Mouse (Mus musculus) liver, embryonic 11.5 days (tissue): ENCODE results near the gene Gm45837. TPM values are rescaled to one million over a fixed set of nuclear protein-coding genes. Genes with fewer than 3 reads are reported as not detected.

Source experiments
- ATAC-seq: fragments of 200-750 bp; cut with Nextera tagmentation; replicated peaks from 2 replicates; pipeline ENCODE4 v1.8.0; 2017; ENCODE audit warnings: moderate number of reproducible peaks, mild to moderate bottlenecking, moderate TSS enrichment, moderate library complexity; ENCODE audit not compliant: low FRiP score
- DNase-seq: peaks from one replicate; pipeline ENCODE4 v3.0.0-alpha.2; 2017; ENCODE audit warnings: low spot score
- H3K27ac ChIP-seq: fragments of 300-500 bp; sonication (generic); 2 replicates; pipeline ENCODE4 v1.5.1; 2014; ENCODE audit warnings: mild to moderate bottlenecking, low read depth, low read length, control low read depth
- H3K27me3 ChIP-seq: fragments of 300-500 bp; sonication (generic); replicated peaks from 2 replicates; pipeline ENCODE4 v1.6.1; 2014; ENCODE audit warnings: low read length, mixed read lengths; ENCODE audit not compliant: control insufficient read depth, insufficient read depth
- H3K36me3 ChIP-seq: fragments of 300-500 bp; sonication (generic); 2 replicates; pipeline ENCODE4 v1.6.1; 2014; ENCODE audit warnings: mild to moderate bottlenecking, low read length, moderate library complexity, mixed read lengths; ENCODE audit not compliant: control insufficient read depth, insufficient read depth
- H3K4me1 ChIP-seq: fragments of 300-500 bp; sonication (generic); replicated peaks from 2 replicates; pipeline ENCODE4 v1.6.1; 2014; ENCODE audit warnings: low read length, mixed read lengths; ENCODE audit not compliant: control insufficient read depth, insufficient read depth
- H3K4me2 ChIP-seq: fragments of 300-500 bp; sonication (generic); 2 replicates; pipeline ENCODE4 v1.6.1; 2014; ENCODE audit warnings: mild to moderate bottlenecking, control low read depth, moderate library complexity
- H3K4me3 ChIP-seq: fragments of 300-500 bp; sonication (generic); 2 replicates; pipeline ENCODE4 v1.5.1; 2014; ENCODE audit warnings: low read depth, low read length, control low read depth
- H3K9ac ChIP-seq: fragments of 300-500 bp; sonication (generic); 2 replicates; pipeline ENCODE4 v1.6.1; 2014; ENCODE audit warnings: low read depth, low read length, control low read depth
- H3K9me3 ChIP-seq: fragments of 300-500 bp; sonication (generic); 2 replicates; pipeline ENCODE4 v1.6.1; 2016; ENCODE audit warnings: low read length, inconsistent platforms, mixed read lengths; ENCODE audit not compliant: control insufficient read depth
- WGBS: fragments of 180-500 bp; shearing (Covaris S2); extraction: QIAGEN DNeasy Blood & Tissue Kit; methylation state at CpG from one replicate; pipeline ENCODE4 v1.1.7; 2014; 5-methylcytosine and 5-hydroxymethylcytosine counted together
- polyA plus RNA-seq: library from polyadenylated mRNA; unstranded; fragments of >200 nt; fragmentation: Nextera tagmentation; extraction: Ambion mirVana; gene quantifications from 2 replicates; pipeline ENCODE4 v1.2.1, GENCODE M21; 2014

Gene Gm45837
- polyA plus RNA-seq, 1 experiment from 2014 or later = not detected

DNA sequence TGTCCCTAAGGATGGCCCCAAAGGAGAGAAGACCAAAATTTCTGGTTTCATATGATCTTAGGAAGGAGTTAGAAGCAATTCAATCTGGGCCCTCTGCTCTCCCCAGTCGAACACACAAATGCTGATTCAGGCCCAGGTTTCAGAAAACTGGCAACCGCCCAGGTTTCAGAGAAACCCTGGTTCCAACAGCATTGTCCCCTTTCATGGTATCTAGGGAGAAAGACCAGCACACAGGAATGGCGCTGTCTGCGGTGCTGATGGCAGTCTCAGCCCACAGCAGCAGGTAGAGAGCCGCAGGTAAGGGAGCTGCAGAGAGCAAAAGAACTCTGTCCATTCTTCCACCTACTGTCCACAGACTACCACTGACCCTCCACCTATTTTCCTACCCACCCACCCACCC lies 66.5 kb downstream of the Gm45837 start:
- Histone ChIP-seq H3K4me2 (no peak overlapping the region), H3K9ac (no peak overlapping the region), H3K4me1 (no peaks in the 10 kb centered on the region), H3K27ac (no peak overlapping the region), H3K27me3 (no peaks in the 10 kb centered on the region), H3K36me3 (no peaks in the 10 kb centered on the region), H3K9me3 (no peaks in the 10 kb centered on the region), H3K4me3 (no peak overlapping the region)
- 41% methylated on average over 5 of the region's 5 CpGs for WGBS
- DNase-seq (no peak), ATAC-seq (no peak)

DNA sequence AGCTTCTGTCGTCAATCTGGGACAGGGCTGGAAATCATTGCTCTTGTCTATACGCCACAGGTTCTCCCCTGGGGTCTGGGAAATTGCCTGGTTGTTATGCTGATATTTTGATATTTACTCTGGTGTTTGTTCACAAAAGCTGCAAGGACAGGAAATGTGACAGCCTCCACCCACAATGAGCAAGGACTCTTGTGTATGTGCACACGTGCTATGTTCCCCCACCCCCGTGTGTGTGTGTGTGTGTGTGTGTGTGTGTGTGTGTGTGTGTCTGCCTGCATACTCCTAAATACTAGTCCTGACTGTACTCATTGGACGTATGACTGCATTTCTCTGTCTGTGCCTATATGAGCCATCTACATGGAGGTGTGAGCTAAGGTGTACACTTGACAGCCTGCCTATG lies 67.4 kb downstream of the Gm45837 start:
- no peak overlapping the region for H3K9ac ChIP-seq
- no peaks in the 10 kb centered on the region for H3K36me3 ChIP-seq
- H3K27ac ChIP-seq = no peak overlapping the region
- WGBS = 64% methylated on average over 5 of the region's 5 CpGs
- no peaks in the 10 kb centered on the region for H3K9me3 ChIP-seq
- H3K4me2 ChIP-seq = no peak overlapping the region
- H3K27me3 ChIP-seq = no peaks in the 10 kb centered on the region
- H3K4me1 ChIP-seq = no peaks in the 10 kb centered on the region
- no peak for ATAC-seq
- no peak overlapping the region for H3K4me3 ChIP-seq
- DNase-seq = no peak

DNA sequence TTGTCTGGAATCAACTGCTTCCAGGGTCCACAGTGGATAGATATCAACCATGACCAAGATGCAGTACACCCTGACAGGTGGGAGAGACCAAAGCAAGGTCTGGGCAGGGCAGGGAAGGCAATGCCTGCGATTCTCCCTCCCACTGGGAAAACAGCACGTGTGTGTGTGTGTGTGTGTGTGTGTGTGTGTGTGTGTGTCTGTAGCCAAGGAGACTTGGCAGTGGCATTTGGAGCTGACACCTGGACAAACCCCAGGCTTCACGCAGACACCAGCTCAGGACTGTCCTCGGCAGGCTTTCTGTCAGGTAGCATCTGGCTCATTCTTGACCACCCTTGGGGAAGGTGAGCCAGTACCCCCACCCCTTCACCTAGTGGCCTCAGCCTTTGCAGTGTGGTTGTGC lies 69.2 kb downstream of the Gm45837 start:
- H3K4me2 ChIP-seq = no peak overlapping the region
- H3K36me3 ChIP-seq = no peaks in the 10 kb centered on the region
- no peaks in the 10 kb centered on the region for H3K4me1 ChIP-seq
- ATAC-seq (no peak), DNase-seq (no peak)
- no peak overlapping the region for H3K4me3 ChIP-seq
- WGBS = 73% methylated on average over 3 of the region's 4 CpGs
- H3K27ac ChIP-seq = no peak overlapping the region
- no peaks in the 10 kb centered on the region for H3K9me3 ChIP-seq
- H3K27me3 ChIP-seq = no peaks in the 10 kb centered on the region
- no peak overlapping the region for H3K9ac ChIP-seq

DNA sequence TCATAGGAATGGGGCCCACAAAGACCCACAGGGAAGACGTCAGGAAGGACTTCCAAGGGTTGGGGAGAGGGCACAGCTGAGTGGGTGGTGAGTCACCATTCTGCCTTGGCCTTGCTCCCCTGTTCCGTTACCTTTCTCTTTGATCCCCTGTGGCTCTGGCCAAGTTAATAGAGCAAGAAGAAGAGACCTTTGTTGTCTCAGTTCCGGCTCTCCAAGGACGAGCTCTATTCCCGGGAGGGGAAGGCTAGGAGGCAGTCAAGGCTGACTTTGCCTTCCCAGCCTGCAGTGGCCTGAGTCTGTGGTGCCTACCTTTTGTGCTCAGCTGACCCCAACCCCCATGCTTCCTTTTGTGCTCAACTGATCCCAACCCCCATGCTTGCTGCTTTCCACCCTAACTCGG lies 70.0 kb downstream of the Gm45837 start:
- Histone ChIP-seq H3K4me3 (no peak overlapping the region), H3K36me3 (no peaks in the 10 kb centered on the region), H3K4me1 (no peaks in the 10 kb centered on the region), H3K4me2 (no peak overlapping the region), H3K9me3 (no peaks in the 10 kb centered on the region), H3K9ac (no peak overlapping the region), H3K27ac (no peak overlapping the region), H3K27me3 (no peaks in the 10 kb centered on the region)
- DNase-seq = no peak
- no peak for ATAC-seq
- WGBS = 76% methylated on average over 6 of the region's 6 CpGs

DNA sequence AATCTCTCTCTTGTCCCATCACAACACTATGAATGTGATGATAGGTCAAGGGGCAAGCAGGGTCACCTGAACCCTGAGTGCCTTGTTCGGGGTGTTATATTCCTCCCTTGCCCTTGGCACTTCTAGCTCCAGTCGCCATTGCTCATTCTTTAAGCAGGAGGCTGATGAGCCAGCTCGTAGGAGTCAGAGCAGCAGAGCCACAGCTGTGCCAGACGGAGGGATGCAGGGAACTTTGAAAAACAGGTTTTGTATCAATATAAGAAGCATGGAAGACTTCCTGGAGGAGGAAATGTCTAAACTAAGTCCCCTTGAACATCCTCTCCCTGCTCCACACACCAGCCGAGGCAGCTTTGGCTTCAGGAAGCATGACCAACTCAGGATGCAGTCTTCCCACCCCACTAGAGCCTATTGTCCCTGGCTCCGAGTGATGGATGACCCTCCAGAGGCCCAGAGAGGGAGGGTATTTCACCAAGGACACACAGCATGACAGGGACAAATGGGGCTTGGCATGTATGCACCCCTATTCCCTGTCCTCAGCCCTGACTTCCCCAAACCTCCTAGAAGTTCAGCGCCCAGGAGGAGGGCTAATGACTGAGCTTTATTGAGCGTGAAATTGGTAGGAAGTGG lies 71.3 kb downstream of the Gm45837 start:
- DNase-seq (no peak), ATAC-seq (no peak)
- Histone ChIP-seq H3K4me2 (no peak overlapping the region), H3K4me3 (no peak overlapping the region), H3K9me3 (no peaks in the 10 kb centered on the region), H3K4me1 (no peaks in the 10 kb centered on the region), H3K27ac (no peak overlapping the region), H3K27me3 (no peaks in the 10 kb centered on the region), H3K9ac (no peak overlapping the region), H3K36me3 (no peaks in the 10 kb centered on the region)
- 66% methylated on average over 8 of the region's 8 CpGs for WGBS

DNA sequence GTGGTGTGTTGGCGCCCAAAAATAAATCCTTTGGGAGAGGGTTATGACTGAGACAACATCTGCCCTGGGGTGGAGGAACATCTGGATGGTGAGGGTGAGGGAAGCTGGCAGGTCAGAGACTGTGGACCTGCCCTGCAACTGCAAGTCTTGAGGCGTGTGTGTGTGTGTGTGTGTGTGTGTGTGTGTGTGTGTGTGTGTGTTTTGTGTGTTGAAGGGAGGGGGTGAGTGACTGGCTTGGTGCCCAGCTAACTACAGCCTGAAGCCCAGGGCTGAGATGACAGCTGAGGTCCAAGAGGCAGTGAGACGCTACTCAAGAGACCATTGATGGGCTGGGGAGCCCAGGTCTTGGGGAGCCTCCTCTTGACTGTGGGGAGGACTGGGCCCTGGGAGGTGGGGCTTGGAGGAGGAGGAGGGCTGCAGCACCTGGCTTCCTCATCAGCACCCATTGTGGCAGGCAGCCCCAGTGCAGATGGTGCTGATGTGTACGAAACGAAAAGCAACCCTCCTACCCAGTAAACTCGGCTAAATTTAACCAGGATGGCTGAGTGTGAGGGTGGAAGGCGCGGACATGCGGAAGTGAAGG lies 71.9 kb downstream of the Gm45837 start:
- WGBS = 77% methylated on average over 9 of the region's 9 CpGs
- Histone ChIP-seq H3K4me2 (no peak overlapping the region), H3K4me3 (no peak overlapping the region), H3K27ac (no peak overlapping the region), H3K9ac (no peak overlapping the region), H3K27me3 (no peaks in the 10 kb centered on the region), H3K9me3 (no peaks in the 10 kb centered on the region), H3K36me3 (no peaks in the 10 kb centered on the region), H3K4me1 (no peaks in the 10 kb centered on the region)
- ATAC-seq (no peak), DNase-seq (no peak)

DNA sequence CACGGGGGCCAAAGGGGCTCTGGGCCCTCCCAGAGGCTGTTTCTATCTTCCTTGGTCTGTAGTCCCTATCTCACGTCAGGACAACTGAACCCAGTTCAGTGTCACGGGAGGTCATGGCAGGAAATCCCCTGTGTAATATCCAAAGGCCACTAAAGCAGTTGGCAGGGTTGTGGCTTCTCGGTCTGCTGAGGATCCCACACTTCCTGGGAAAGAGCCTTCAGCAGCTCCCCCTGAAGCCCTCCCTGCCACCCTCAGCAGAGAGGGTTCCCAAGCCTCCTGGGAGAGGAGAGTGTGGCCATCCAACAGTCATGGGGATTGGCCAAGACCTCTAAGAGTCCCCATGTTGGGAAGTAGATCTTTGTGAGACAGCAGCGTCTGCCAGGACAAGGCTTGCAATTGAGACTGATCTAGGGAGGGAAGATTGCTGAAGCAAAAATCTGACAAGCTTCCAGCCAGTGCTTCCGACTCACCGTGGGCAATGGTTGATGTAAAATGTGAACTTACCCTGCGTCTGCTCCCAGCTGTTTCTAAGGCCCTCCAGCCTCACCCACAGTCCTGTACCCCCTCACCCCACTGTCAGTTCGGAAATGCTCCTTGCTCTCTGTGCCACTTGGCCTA lies 72.9 kb downstream of the Gm45837 start:
- H3K36me3 ChIP-seq = no peaks in the 10 kb centered on the region
- 67% methylated on average over 9 of the region's 9 CpGs for WGBS
- no peak overlapping the region for H3K9ac ChIP-seq
- ATAC-seq (no peak), DNase-seq (no peak)
- no peak overlapping the region for H3K4me2 ChIP-seq
- no peak overlapping the region for H3K4me3 ChIP-seq
- no peaks in the 10 kb centered on the region for H3K27me3 ChIP-seq
- H3K27ac ChIP-seq = no peak overlapping the region
- no peaks in the 10 kb centered on the region for H3K4me1 ChIP-seq
- H3K9me3 ChIP-seq = no peaks in the 10 kb centered on the region

DNA sequence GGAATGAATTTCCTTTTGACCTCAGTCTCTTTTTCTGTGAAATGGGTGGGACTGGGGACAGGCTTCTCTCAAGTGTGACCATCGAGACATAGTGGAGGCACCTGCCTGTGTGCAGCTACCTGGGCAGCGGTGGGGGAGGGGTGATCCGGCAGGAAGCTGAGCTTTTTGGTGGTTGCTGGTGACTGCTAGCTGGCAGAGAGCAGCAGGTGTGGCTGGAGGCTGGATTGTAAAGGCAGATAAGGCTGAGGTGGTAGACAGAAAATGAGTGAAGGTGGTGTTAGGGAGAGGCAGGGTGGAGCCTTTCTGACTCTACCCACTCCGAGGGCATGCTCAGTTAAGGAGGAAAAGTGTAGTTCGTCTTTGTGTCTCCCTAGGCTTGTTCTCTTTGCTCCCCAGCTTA lies 76.4 kb downstream of the Gm45837 start:
- no peak for DNase-seq
- H3K4me3 ChIP-seq = no peak overlapping the region
- H3K9ac ChIP-seq = no peak overlapping the region
- 77% methylated on average over 5 of the region's 5 CpGs for WGBS
- no peak overlapping the region for H3K27ac ChIP-seq
- no peaks in the 10 kb centered on the region for H3K4me1 ChIP-seq
- ATAC-seq = no peak
- no peaks in the 10 kb centered on the region for H3K9me3 ChIP-seq
- no peaks in the 10 kb centered on the region for H3K36me3 ChIP-seq
- no peak overlapping the region for H3K4me2 ChIP-seq
- H3K27me3 ChIP-seq = no peaks in the 10 kb centered on the region

DNA sequence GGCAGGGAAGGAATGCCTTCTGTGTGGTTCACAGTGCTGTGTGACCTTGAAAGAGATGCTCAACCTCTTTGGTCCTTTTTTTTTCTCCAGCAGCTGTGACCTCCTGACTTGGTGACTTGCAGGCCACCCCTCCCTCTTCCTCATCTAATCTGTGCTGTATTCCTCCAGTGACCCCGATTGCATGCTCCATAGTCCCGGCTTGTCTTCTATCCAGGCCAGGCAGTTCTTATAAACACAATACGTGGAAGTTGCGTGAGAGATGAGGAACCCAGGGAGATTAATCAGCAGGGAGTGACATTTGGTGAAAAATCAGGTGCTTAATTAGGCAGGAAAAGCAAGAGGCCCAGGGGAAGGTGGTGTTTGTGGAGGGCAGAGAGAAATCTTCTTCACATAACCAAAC lies 80.3 kb downstream of the Gm45837 start:
- ATAC-seq = no peak
- no peak overlapping the region for H3K4me2 ChIP-seq
- no peaks in the 10 kb centered on the region for H3K9me3 ChIP-seq
- DNase-seq = no peak
- H3K27me3 ChIP-seq = no peaks in the 10 kb centered on the region
- H3K4me1 ChIP-seq = no peaks in the 10 kb centered on the region
- WGBS = 40% methylated on average over 4 of the region's 4 CpGs
- H3K27ac ChIP-seq = no peak overlapping the region
- H3K4me3 ChIP-seq = no peak overlapping the region
- no peaks in the 10 kb centered on the region for H3K36me3 ChIP-seq
- H3K9ac ChIP-seq = no peak overlapping the region
